Mouse (Mus musculus): ENCODE measurements at regions not wholly inside any gene's neighbourhood (a gene's known extent, or its start where the extent isn't known, plus 50 kb on each side); places are given as distances from the start of the nearest gene placed in this dataset.

DNA sequence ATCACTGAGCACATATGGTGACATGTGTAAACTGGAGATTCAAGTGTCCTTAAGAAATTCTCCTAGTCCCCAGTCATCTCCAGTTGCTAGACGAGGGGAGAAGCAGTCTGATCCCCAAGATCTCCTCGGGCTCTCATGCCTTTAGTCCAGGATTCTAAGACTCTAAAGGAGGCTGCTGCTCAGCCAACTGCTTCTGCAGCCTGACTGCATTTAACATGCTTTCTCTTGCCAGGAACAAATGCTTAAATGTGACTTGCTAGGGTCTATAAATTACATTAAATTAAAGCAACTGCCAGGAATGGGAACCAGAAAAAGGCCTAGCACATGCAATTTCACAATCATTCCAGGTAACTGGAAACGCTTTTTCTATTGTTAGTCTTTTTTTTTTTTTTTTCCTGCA is 599.8 kb upstream of the Gcfc2 start:
- H3K4me1 ChIP-seq (ENCODE audit: control insufficient read depth, insufficient read depth, low read length) = no peaks in the 10 kb centered on the region
- no peak overlapping the region for H3K4me3 ChIP-seq (ENCODE audit: low read length)
- no peak overlapping the region for H3K4me2 ChIP-seq (replicated peaks; ENCODE audit: low read depth, low read length)
- WGBS = 58% methylated on average over 3 of the region's 3 CpGs
- H3K9me3 ChIP-seq (ENCODE audit: control insufficient read depth, low read length) = no peaks in the 10 kb centered on the region
- H3K9ac ChIP-seq (ENCODE audit: low read depth, low read length) = no peak overlapping the region
- H3K27ac ChIP-seq (ENCODE audit: low read depth, low read length) = no peak overlapping the region
- no peaks in the 10 kb centered on the region for H3K36me3 ChIP-seq (ENCODE audit: control insufficient read depth, insufficient read depth, low read length)
- no peak for ATAC-seq (ENCODE audit: low FRiP score, low TSS enrichment)
- no peaks in the 10 kb centered on the region for H3K27me3 ChIP-seq (ENCODE audit: control insufficient read depth, insufficient read depth, low read length)

DNA sequence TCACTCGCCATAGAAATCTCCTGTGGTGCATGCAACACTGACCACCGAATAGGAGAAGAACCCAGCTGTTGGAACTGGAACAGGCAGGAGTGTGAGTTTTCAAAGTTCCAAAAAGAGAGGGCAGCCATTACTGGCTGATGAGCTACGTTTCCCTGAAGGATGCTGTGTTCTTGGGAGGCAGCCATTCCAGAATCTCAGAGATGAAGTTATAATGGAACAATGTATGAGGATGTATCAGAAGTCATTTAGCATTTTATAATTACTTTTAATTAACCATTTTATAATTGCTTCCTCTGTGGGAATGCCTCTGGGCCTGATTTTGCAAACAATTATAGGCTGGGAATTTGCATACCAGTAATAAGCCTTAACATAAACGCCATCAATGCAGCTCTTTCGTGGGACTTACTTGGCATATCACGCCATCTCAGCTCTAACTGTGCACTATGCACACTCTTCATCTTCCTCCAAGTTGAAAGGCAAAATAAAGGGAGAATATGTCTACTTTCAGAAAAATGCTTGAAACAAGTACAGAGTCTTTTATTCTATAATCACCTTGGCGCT is 559.4 kb upstream of the Gcfc2 start:
- ATAC-seq (ENCODE audit: low FRiP score, low TSS enrichment) = no peak
- WGBS = 85% methylated on average over 7 of the region's 7 CpGs
- H3K4me2 ChIP-seq (replicated peaks; ENCODE audit: low read depth, low read length) = no peak overlapping the region
- H3K27me3 ChIP-seq (ENCODE audit: control insufficient read depth, insufficient read depth, low read length) = no peaks in the 10 kb centered on the region
- H3K36me3 ChIP-seq (ENCODE audit: control insufficient read depth, insufficient read depth, low read length) = no peaks in the 10 kb centered on the region
- H3K4me3 ChIP-seq (ENCODE audit: low read length) = no peak overlapping the region
- H3K4me1 ChIP-seq (ENCODE audit: control insufficient read depth, insufficient read depth, low read length) = no peaks in the 10 kb centered on the region
- no peak overlapping the region for H3K9ac ChIP-seq (ENCODE audit: low read depth, low read length)
- H3K9me3 ChIP-seq (ENCODE audit: control insufficient read depth, low read length) = no peaks in the 10 kb centered on the region
- no peak overlapping the region for H3K27ac ChIP-seq (ENCODE audit: low read depth, low read length)

DNA sequence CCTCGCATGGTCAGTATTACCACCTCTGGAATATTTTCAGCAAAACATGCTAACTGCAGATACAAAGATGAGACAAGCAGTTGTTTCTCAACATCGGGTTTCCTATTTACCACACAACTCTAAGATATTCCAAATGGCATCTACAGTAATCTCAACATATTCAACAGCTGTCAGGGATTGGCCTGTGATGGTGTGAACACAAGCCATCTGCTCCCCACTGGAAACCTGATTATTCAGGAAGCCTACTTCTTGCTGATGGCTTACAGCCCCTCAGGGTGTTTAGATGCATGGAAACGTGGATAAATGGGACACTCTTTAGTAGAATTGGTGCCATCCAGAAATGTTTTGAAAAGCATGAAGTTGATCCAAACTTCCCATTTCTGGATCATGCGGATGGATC is 535.0 kb upstream of the Gcfc2 start:
- ATAC-seq (ENCODE audit: low FRiP score, low TSS enrichment) = no peak
- no peaks in the 10 kb centered on the region for H3K9me3 ChIP-seq (ENCODE audit: control insufficient read depth, low read length)
- H3K27ac ChIP-seq (ENCODE audit: low read depth, low read length) = no peak overlapping the region
- 81% methylated on average over 4 of the region's 4 CpGs for WGBS
- H3K4me2 ChIP-seq (replicated peaks; ENCODE audit: low read depth, low read length) = no peak overlapping the region
- H3K9ac ChIP-seq (ENCODE audit: low read depth, low read length) = no peak overlapping the region
- no peak overlapping the region for H3K4me3 ChIP-seq (ENCODE audit: low read length)
- no peaks in the 10 kb centered on the region for H3K27me3 ChIP-seq (ENCODE audit: control insufficient read depth, insufficient read depth, low read length)
- H3K36me3 ChIP-seq (ENCODE audit: control insufficient read depth, insufficient read depth, low read length) = no peaks in the 10 kb centered on the region
- H3K4me1 ChIP-seq (ENCODE audit: control insufficient read depth, insufficient read depth, low read length) = no peaks in the 10 kb centered on the region

DNA sequence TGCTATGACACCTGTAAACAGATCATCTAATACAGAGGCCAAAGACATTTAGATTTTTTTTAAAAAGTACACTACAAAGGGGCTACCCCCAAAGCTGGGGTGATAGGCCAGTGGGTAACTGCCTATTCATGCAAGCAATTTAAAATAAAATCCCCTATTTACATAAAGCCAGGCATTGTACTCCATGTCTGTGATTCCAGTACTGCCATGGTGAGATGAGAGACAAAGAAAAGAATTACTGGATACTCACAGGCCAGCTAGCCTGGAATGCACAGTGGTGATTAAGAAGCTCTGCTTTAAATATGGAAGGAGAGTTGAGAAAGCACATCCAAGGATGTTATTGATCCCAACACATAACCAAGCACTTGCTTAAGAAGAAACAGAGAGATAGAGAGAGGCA is 520.3 kb upstream of the Gcfc2 start:
- Histone ChIP-seq H3K4me2 (replicated peaks; ENCODE audit: low read depth, low read length) (no peak overlapping the region), H3K9ac (ENCODE audit: low read depth, low read length) (no peak overlapping the region), H3K27me3 (ENCODE audit: control insufficient read depth, insufficient read depth, low read length) (no peaks in the 10 kb centered on the region), H3K4me3 (ENCODE audit: low read length) (no peak overlapping the region), H3K27ac (ENCODE audit: low read depth, low read length) (no peak overlapping the region), H3K36me3 (ENCODE audit: control insufficient read depth, insufficient read depth, low read length) (no peaks in the 10 kb centered on the region), H3K4me1 (ENCODE audit: control insufficient read depth, insufficient read depth, low read length) (no peaks in the 10 kb centered on the region), H3K9me3 (ENCODE audit: control insufficient read depth, low read length) (no peaks in the 10 kb centered on the region)
- no peak for ATAC-seq (ENCODE audit: low FRiP score, low TSS enrichment)

DNA sequence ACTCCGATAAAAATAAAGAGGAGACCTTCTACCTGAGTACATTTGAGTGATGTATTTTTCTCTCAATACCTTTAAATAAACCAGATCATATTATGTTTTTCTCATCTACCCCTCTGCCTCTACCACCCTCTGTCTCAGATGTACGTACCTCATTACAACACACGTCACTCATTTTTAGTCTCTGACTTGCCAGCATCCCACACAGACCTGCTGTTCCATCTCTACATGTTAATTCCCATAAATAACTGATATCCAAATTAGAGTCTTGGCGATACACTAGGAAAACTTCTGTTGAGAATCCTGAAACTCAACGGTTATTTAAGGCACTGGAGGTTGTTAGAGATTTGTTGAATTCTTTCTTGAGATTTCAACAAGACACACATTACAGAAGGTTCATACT is 509.9 kb upstream of the Gcfc2 start:
- WGBS = 89% methylated on average over 5 of the region's 5 CpGs
- Histone ChIP-seq H3K4me1 (ENCODE audit: control insufficient read depth, insufficient read depth, low read length) (no peaks in the 10 kb centered on the region), H3K4me3 (ENCODE audit: low read length) (no peak overlapping the region), H3K27me3 (ENCODE audit: control insufficient read depth, insufficient read depth, low read length) (no peaks in the 10 kb centered on the region), H3K4me2 (replicated peaks; ENCODE audit: low read depth, low read length) (no peak overlapping the region), H3K36me3 (ENCODE audit: control insufficient read depth, insufficient read depth, low read length) (no peaks in the 10 kb centered on the region), H3K9me3 (ENCODE audit: control insufficient read depth, low read length) (no peaks in the 10 kb centered on the region), H3K9ac (ENCODE audit: low read depth, low read length) (no peak overlapping the region), H3K27ac (ENCODE audit: low read depth, low read length) (no peak overlapping the region)
- no peak for ATAC-seq (ENCODE audit: low FRiP score, low TSS enrichment)

DNA sequence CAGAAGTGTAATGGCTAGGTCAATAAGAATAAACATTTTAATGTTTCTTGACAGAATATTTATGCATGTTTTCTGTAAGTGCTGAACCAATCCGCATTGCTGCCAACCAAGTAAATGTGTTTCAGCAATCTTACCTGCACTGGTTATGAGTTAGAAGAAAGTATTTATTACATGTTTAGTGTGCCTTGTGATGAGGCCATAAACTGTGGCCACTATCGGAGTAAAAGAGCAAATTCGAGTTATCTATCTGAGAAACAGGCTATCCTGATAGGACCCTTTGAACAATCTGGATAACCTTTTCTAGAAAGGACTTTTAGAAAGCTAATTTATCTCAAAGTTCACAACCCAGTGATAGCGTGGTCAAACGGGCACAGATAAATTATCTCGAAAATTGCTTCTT is 488.7 kb upstream of the Gcfc2 start:
- Histone ChIP-seq H3K27me3 (ENCODE audit: control insufficient read depth, insufficient read depth, low read length) (no peaks in the 10 kb centered on the region), H3K4me3 (ENCODE audit: low read length) (no peak overlapping the region), H3K27ac (ENCODE audit: low read depth, low read length) (no peak overlapping the region), H3K36me3 (ENCODE audit: control insufficient read depth, insufficient read depth, low read length) (no peaks in the 10 kb centered on the region), H3K4me1 (ENCODE audit: control insufficient read depth, insufficient read depth, low read length) (no peaks in the 10 kb centered on the region), H3K4me2 (replicated peaks; ENCODE audit: low read depth, low read length) (no peak overlapping the region), H3K9me3 (ENCODE audit: control insufficient read depth, low read length) (no peaks in the 10 kb centered on the region), H3K9ac (ENCODE audit: low read depth, low read length) (no peak overlapping the region)
- 80% methylated on average over 6 of the region's 6 CpGs for WGBS
- no peak for ATAC-seq (ENCODE audit: low FRiP score, low TSS enrichment)

DNA sequence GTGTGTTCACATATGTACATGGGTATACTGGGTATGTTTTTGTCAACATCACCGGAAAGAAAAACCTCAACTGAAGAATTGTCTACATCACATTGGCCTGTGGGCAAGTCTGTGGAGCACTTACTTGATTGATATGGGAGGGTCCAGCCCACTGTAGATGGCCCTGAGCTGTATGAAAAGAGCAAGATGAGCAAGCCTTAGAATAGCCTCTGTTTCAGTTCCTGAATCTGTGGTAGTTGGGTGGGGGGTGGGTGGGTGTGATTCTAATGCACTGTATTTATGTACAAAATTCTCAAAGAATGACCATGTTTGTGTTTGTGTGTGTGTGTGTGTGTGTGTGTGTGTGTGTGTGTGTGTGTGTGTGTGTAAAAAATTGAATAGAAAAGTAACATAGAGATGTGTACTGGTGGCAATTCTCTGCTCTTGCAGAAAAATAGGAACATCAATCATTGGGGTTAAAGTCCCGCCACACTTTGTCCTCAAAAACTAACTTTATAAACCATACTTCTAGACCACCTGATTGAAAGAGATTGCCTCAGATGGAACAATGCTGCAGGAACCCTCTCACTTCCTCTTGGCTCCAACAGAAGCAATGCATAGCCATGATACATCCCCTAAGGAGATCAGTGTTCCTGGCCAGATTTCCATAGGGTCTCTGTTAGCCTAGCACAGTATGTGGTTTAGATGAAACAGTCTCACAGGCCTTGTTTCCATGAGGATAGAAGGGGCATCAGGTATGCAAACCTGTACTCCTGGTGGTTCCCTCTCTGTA is 484.3 kb upstream of the Gcfc2 start:
- WGBS = 87% methylated on average over 2 of the region's 2 CpGs
- Histone ChIP-seq H3K4me1 (ENCODE audit: control insufficient read depth, insufficient read depth, low read length) (no peaks in the 10 kb centered on the region), H3K4me3 (ENCODE audit: low read length) (no peak overlapping the region), H3K36me3 (ENCODE audit: control insufficient read depth, insufficient read depth, low read length) (no peaks in the 10 kb centered on the region), H3K9ac (ENCODE audit: low read depth, low read length) (no peak overlapping the region), H3K4me2 (replicated peaks; ENCODE audit: low read depth, low read length) (no peak overlapping the region), H3K9me3 (ENCODE audit: control insufficient read depth, low read length) (no peaks in the 10 kb centered on the region), H3K27me3 (ENCODE audit: control insufficient read depth, insufficient read depth, low read length) (no peaks in the 10 kb centered on the region), H3K27ac (ENCODE audit: low read depth, low read length) (no peak overlapping the region)
- no peak for ATAC-seq (ENCODE audit: low FRiP score, low TSS enrichment)

DNA sequence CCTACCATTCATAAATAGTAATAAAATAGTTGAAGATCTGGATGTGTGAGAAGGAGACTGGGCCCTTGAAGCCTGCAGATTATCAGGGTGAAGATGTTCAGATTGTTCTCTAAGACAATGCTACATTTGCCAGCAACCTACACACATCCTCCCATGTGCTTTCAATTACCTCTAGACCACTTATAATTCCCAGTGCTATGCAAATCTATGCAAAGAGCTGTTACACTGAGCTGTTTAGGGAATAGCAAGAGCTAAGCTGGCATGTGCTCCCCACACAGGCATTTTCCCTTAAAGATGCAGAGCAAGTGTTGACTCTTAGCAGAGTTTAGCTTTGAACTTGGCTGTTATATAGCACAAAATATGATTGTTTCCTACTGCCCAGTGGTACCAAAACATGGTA is 482.1 kb upstream of the Gcfc2 start:
- no peaks in the 10 kb centered on the region for H3K27me3 ChIP-seq (ENCODE audit: control insufficient read depth, insufficient read depth, low read length)
- H3K4me1 ChIP-seq (ENCODE audit: control insufficient read depth, insufficient read depth, low read length) = no peaks in the 10 kb centered on the region
- no peak overlapping the region for H3K4me3 ChIP-seq (ENCODE audit: low read length)
- H3K9me3 ChIP-seq (ENCODE audit: control insufficient read depth, low read length) = no peaks in the 10 kb centered on the region
- H3K27ac ChIP-seq (ENCODE audit: low read depth, low read length) = no peak overlapping the region
- H3K9ac ChIP-seq (ENCODE audit: low read depth, low read length) = no peak overlapping the region
- no peaks in the 10 kb centered on the region for H3K36me3 ChIP-seq (ENCODE audit: control insufficient read depth, insufficient read depth, low read length)
- H3K4me2 ChIP-seq (replicated peaks; ENCODE audit: low read depth, low read length) = no peak overlapping the region
- no peak for ATAC-seq (ENCODE audit: low FRiP score, low TSS enrichment)

DNA sequence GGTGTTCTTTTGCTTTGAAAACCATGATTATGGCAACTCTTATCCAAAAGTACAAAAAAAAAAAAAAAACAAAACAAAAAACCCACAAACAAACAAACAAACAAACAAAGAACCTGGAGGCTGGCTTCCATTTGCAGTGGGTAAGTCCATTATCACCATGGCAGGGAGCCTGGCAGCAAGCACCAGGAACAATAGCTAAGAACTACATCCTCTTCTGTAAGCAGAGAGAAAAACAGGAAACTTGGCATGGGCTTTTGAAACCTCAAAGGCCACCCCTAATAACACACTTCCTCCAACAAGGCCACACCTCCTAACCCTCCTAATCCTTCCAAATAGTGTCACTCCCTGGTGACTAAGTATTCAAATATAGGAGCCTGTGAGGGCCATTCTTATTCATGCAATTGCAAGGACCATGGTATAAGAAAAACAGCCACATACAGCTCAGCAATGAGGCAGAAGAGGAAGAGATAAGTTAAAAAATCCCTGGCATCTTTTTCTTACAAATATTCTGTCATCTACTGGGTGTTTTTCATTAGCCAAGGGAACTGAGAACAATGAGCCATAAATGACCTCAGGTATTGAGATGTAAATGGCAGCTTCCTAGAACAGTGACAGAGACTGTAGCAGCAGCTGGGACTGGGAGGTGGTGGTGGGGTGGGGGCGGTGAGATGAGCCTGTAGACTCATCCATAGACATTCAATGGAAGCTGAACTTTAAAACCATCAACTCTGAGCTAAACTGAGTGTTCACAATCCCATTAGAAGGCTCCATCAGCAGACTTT is 477.3 kb upstream of the Gcfc2 start:
- Histone ChIP-seq H3K9me3 (ENCODE audit: control insufficient read depth, low read length) (no peaks in the 10 kb centered on the region), H3K36me3 (ENCODE audit: control insufficient read depth, insufficient read depth, low read length) (no peaks in the 10 kb centered on the region), H3K4me2 (replicated peaks; ENCODE audit: low read depth, low read length) (no peak overlapping the region), H3K9ac (ENCODE audit: low read depth, low read length) (no peak overlapping the region), H3K27me3 (ENCODE audit: control insufficient read depth, insufficient read depth, low read length) (no peaks in the 10 kb centered on the region), H3K4me1 (ENCODE audit: control insufficient read depth, insufficient read depth, low read length) (no peaks in the 10 kb centered on the region), H3K4me3 (ENCODE audit: low read length) (no peak overlapping the region), H3K27ac (ENCODE audit: low read depth, low read length) (no peak overlapping the region)
- no peak for ATAC-seq (ENCODE audit: low FRiP score, low TSS enrichment)
- 81% methylated on average over 1 of the region's 1 CpGs for WGBS
